Mouse (Mus musculus) lung, embryonic 14.5 days (tissue): Measurements from ENCODE around the gene Eif1ax. TPM values are rescaled to one million over a fixed set of nuclear protein-coding genes. Genes with fewer than 3 reads are reported as not detected.
A peak's percentile ranks its signal among the peaks of the same experiment; 100 is the strongest.
"Not testable (repeated sequence)": the region's sequence is repeated elsewhere in the genome, so short reads cannot be mapped to it uniquely, and the experiment has no call there.

Experiments used
- ATAC-seq: fragments of 200-750 bp; cut with Nextera tagmentation; 2 replicates; pipeline ENCODE4 v1.8.0; 2017; ENCODE audit warnings: mild to moderate bottlenecking, moderate TSS enrichment, moderate library complexity; ENCODE audit not compliant: insufficient read depth
- DNase-seq: peaks from one replicate; pipeline ENCODE4 v3.0.0-alpha.2; 2015
- H3K27ac ChIP-seq: fragments of 300-500 bp; sonication (generic); 2 replicates; pipeline ENCODE4 v1.5.1; 2014; ENCODE audit warnings: low read depth, mild to moderate bottlenecking, moderate library complexity
- H3K27me3 ChIP-seq: fragments of 300-500 bp; sonication (generic); 2 replicates; pipeline ENCODE4 v1.6.1; 2014; ENCODE audit warnings: low read length, control low read depth; ENCODE audit not compliant: insufficient read depth
- H3K36me3 ChIP-seq: fragments of 300-500 bp; sonication (generic); 2 replicates; pipeline ENCODE4 v1.6.1; 2014; ENCODE audit warnings: control low read depth; ENCODE audit not compliant: insufficient read depth
- H3K4me1 ChIP-seq: fragments of 300-500 bp; sonication (generic); 2 replicates; pipeline ENCODE4 v1.6.1; 2014; ENCODE audit warnings: antibody characterized with exemption, control low read depth; ENCODE audit not compliant: insufficient read depth
- H3K4me2 ChIP-seq: fragments of 300-500 bp; sonication (generic); 2 replicates; pipeline ENCODE4 v1.6.1; 2014; ENCODE audit warnings: mild to moderate bottlenecking
- H3K4me3 ChIP-seq: fragments of 300-500 bp; sonication (generic); 2 replicates; pipeline ENCODE4 v1.5.1; 2014; ENCODE audit warnings: low read depth, low read length
- H3K9ac ChIP-seq: fragments of 300-500 bp; sonication (generic); 2 replicates; pipeline ENCODE4 v1.6.1; 2014
- H3K9me3 ChIP-seq: fragments of 300-500 bp; sonication (generic); 2 replicates; pipeline ENCODE4 v1.6.1; 2016; ENCODE audit warnings: low read depth, low read length, control low read depth
- CTCF ChIP-seq: IDR thresholded peaks from 2 replicates; pipeline ENCODE4 v1.5.1; 2016; ENCODE audit warnings: antibody characterized with exemption, low read depth
- WGBS: fragments of 180-500 bp; shearing (Covaris S2); extraction: QIAGEN DNeasy Blood & Tissue Kit; methylation state at CpG from one replicate; pipeline ENCODE4 v1.1.7; 2014; 5-methylcytosine and 5-hydroxymethylcytosine counted together
- polyA plus RNA-seq: library from polyadenylated mRNA; unstranded; fragments of >200 nt; fragmentation: Nextera tagmentation; extraction: Ambion mirVana; gene quantifications from 2 replicates; pipeline ENCODE4 v1.2.1, GENCODE M21; 2014

Gene Eif1ax
- polyA plus RNA-seq, 1 experiment from 2014 or later, result 145 TPM

DNA sequence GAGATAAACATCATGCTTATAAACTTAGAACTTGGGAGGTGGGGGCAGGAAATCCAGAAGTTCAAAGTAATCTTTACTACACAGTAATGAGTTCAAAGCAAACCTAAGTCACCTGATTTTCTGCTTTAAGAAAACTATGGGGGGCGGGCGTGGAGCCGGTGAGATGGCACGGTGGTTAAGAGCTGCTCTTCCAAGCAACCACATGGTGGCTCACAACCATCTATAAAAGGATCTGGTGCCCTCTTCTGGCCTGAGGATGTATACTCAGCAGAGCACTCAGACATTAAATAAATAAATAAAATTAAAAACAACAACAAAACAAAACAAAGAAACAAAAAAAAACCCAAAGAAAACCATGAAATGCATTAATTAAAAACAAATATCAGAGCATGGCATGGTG lies 37.3 kb downstream of the Eif1ax start:
- ATAC-seq (no peak), DNase-seq (peak; percentile 52)
- Histone ChIP-seq H3K4me3 (no peak overlapping the region), H3K27ac (no peak overlapping the region), H3K9me3 (no peaks in the 10 kb centered on the region), H3K9ac (no peak overlapping the region), H3K27me3 (peaks cover 4% of the 10 kb centered on the region; the same call in 1 of the 2 replicates), H3K4me1 (no peaks in the 10 kb centered on the region), H3K36me3 (no peaks in the 10 kb centered on the region), H3K4me2 (no peak overlapping the region)
- WGBS, result 26% methylated on average over 4 of the region's 4 CpGs
- TF ChIP-seq CTCF, result peak; percentile 45; the same call in 1 of the 2 replicates

DNA sequence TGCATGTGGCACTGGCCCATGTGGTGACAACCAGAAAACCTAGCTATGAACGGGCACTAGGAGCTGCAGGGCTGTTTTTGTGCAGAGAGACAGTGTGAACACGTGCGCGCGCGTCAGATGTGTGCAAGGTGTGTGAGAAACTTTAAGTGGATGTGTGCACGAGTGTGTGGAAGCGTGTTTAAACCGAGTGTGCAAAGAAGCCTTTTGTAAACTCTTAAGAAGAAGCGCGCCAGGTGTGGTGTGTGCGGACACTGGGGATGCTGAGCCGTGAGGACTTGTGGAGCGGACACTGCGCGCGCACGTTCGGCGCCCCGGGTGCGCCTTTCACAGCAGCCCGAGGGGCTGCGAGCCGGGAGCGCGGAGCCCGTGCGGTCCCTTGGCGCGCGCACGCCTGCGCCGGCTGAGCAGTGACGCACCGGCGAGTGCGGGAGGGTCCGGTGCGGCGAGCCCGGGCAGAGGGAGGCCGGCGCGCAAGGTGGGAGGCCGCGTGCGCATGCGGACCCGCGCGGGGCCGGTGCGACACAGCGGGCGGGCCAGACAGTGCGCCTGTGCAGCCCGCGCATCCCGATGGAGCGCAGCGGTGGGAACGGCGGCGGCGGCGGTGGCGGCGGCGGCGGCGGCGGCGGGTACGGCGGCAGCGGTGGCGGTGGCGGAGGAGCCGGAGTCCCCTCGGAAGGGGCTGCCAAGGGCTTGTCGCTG lies 42.3 kb downstream of the Eif1ax start, which contains the start of gene Map7d2:
Map7d2 (plus strand) TSS at position 443 of the 699 bp plus-strand sequence.
- ATAC-seq (peak; percentile 82), DNase-seq (peak; percentile 43)
- Histone ChIP-seq H3K4me2 (peak within 1 kb of the TSS; percentile 85), H3K4me3 (peak within 1 kb of the TSS; percentile 48), H3K36me3 (no peaks in the 10 kb centered on the region), H3K9ac (no peak within 1 kb of the TSS; the same call in 1 of the 2 replicates), H3K4me1 (no peaks in the 10 kb centered on the region), H3K27me3 (peaks cover 29% of the 10 kb centered on the region), H3K9me3 (no peaks in the 10 kb centered on the region), H3K27ac (no peak within 1 kb of the TSS)
- TF ChIP-seq CTCF, result no peak
- 19% methylated on average over 31 of the region's 83 CpGs for WGBS

DNA sequence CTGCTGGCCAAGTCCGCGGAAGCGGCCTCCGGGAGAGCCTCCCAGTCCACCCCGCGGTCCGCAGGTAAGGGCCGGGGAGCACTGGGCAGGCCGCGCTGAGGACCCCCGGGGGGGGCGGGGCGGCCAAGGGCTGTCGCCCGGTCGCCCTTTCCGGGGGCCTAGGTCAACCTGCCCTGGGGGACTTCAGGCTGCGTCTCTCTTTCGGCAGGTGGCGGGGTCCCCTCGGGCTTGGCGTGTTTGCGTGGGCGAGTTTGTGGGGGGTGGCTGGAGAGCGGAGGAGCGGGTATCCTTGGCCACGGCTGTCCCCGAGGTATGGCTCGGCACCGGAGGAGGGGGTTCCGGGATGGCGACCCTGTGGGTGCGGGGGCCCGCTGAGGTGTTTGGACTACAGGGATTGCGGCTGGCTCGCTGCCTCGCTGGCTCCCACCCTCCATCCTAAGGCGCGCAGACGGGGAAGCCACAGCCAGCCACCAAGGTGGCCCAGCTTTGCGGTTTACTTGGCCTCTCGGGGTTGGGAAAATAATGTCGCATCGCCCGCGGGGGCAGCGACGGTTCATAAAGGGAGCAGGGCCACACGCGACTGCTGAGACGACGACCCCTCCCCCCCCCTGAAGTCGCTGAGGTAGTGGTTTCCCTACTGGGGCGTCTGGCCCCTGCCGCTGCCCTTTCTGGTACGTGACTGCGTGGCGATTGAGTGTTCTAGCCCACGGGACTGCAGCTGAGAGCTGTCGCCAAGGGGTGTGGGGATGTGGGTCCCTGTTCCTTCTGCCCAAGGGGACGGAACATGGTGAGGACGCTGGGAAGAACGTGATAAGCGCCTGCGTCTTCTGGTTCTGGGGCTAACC lies 43.1 kb downstream of the Eif1ax start:
- Histone ChIP-seq H3K27me3 (peaks cover 29% of the 10 kb centered on the region), H3K4me1 (no peaks in the 10 kb centered on the region), H3K9me3 (no peaks in the 10 kb centered on the region), H3K4me3 (peak overlapping the region; percentile 48), H3K4me2 (peak overlapping the region; percentile 85), H3K9ac (no peak overlapping the region; the same call in 1 of the 2 replicates), H3K36me3 (no peaks in the 10 kb centered on the region), H3K27ac (no peak overlapping the region)
- peak; percentile 8 for DNase-seq
- no peak for TF ChIP-seq CTCF
- ATAC-seq, result peak; percentile 64
- WGBS, result 7% methylated on average over 53 of the region's 65 CpGs

GRCm38 (mm10) chrX:159430507-159430906 lies 58.5 kb downstream of the Eif1ax start:
- 89% methylated on average over 3 of the region's 3 CpGs for WGBS
- not testable (repeated sequence) for ATAC-seq

More at GRCm38 (mm10) chrX:159430507-159430906, 58.5 kb downstream of the Eif1ax start:
- H3K27ac ChIP-seq, H3K9ac ChIP-seq, H3K4me1 ChIP-seq, H3K36me3 ChIP-seq, H3K9me3 ChIP-seq, DNase-seq, H3K4me3 ChIP-seq, H3K4me2 ChIP-seq, H3K27me3 ChIP-seq: not testable (repeated sequence)

Other genes starting within 250 kb of the Eif1ax start
- 6.6 and 6.9 TPM in 2 replicates for gene Rps6ka3, start 161.9 kb upstream of the Eif1ax start, polyA plus RNA-seq
- gene Map7d2, start 42.4 kb downstream of the Eif1ax start, polyA plus RNA-seq, result 1.5 and 1.8 TPM in 2 replicates
- gene Bclaf3, start 154.5 kb downstream of the Eif1ax start, polyA plus RNA-seq, result 23.4 and 25.4 TPM in 2 replicates